In genomic region chr1:88698131-88698530, GRCm38 (mm10) we compare ENCODE assay signal across 11 mouse cellular contexts. TPM values are rescaled to one million over a fixed set of nuclear protein-coding genes. Genes with fewer than 3 reads are reported as not detected.
DNase-seq lines count a peak whose midpoint lies in the region; ATAC-seq and TF ChIP-seq lines count a peak whose summit lies in the region.
"Had no signal": no experiment of that assay in that cellular context is flagged by ENCODE, and none has a peak within 500 bp of the region (broad histone marks: within the 10 kb centered on the region; RNA-seq: fewer than 3 reads in every experiment).

No protein-coding gene starts in this region.

- H3K4me3 ChIP-seq in heart, embryonic 14.5 days (ENCODE audit: control insufficient read depth in 1 of 2, insufficient read depth in 1 of 2, low read depth in 1 of 2, low read length in 2 of 2): peak overlapping the region in 1 of 2 experiments; percentile 88; a peak in 1 of 4 replicates
- H3K4me3 ChIP-seq in spleen, adult 2 months (ENCODE audit: extremely low read depth, insufficient read depth, insufficient read length): peak overlapping the region; percentile 51; the same call in 1 of the 2 replicates
- H3K4me3 ChIP-seq in limb, embryonic 14.5 days (replicated peaks; ENCODE audit: low read length): no peak overlapping the region

- H3K4me1 ChIP-seq in heart, embryonic 14.5 days (ENCODE audit: control insufficient read depth in 2 of 2, insufficient read depth in 2 of 2, low read length in 2 of 2): peaks cover 7 to 16% of the 10 kb centered on the region in 2 experiments; a peak in 2 of 4 replicates
- no peaks in the 10 kb centered on the region; the same call in 1 of the 2 replicates for H3K4me1 ChIP-seq in spleen, adult 2 months (ENCODE audit: control insufficient read depth, insufficient read depth, insufficient read length)
- peaks cover 19% of the 10 kb centered on the region for H3K4me1 ChIP-seq in limb, embryonic 14.5 days (ENCODE audit: control insufficient read depth, insufficient read depth, low read length)

- TF ChIP-seq CTCF in spleen, adult 2 months (IDR thresholded peaks at IDR 0.05; ENCODE audit: extremely low read depth, insufficient read depth, insufficient read length, insufficient replicate concordance): no peak

- ATAC-seq in heart, embryonic 14.5 days (ENCODE audit: insufficient number of reproducible peaks, insufficient read depth, low FRiP score, low read depth): no peak
- no peak for ATAC-seq in limb, embryonic 14.5 days (ENCODE audit: low FRiP score, low read depth)
- ATAC-seq in megakaryocyte progenitor cell, adult 5-6 weeks (replicated peaks; ENCODE audit: poor library complexity): no peak
- no peak for ATAC-seq in megakaryocyte-erythroid progenitor cell, adult 5-6 weeks (replicated peaks; ENCODE audit: low FRiP score, low TSS enrichment, poor library complexity, severe bottlenecking)

- H3K27ac ChIP-seq in heart, embryonic 14.5 days (replicated peaks in 1 of 2; ENCODE audit: control insufficient read depth in 1 of 2, insufficient read depth in 1 of 2, low read depth in 2 of 2, low read length in 2 of 2): no peak overlapping the region
- H3K27ac ChIP-seq in spleen, adult 2 months (ENCODE audit: insufficient read depth, low read length): peak overlapping the region; percentile 52
- H3K27ac ChIP-seq in limb, embryonic 14.5 days (replicated peaks; ENCODE audit: low read depth, low read length): no peak overlapping the region

- no peaks in the 10 kb centered on the region for H3K27me3 ChIP-seq in heart, embryonic 14.5 days (ENCODE audit: control insufficient read depth, insufficient read depth, low read length)
- H3K27me3 ChIP-seq in spleen, adult 2 months (ENCODE audit: control insufficient read depth, insufficient read depth, low read length): no peaks in the 10 kb centered on the region
- no peaks in the 10 kb centered on the region for H3K27me3 ChIP-seq in limb, embryonic 14.5 days (ENCODE audit: control insufficient read depth, insufficient read depth, low read length)

- H3K9me3 ChIP-seq in heart, embryonic 14.5 days (ENCODE audit: control insufficient read depth, low read length): no peaks in the 10 kb centered on the region
- H3K9me3 ChIP-seq in limb, embryonic 14.5 days (ENCODE audit: control insufficient read depth, low read length): no peaks in the 10 kb centered on the region

- no peak overlapping the region for H3K9ac ChIP-seq in heart, embryonic 14.5 days (ENCODE audit: low read length)
- H3K9ac ChIP-seq in limb, embryonic 14.5 days (ENCODE audit: low read depth, low read length, severe bottlenecking): no peak overlapping the region

- H3K36me3 ChIP-seq in heart, embryonic 14.5 days (ENCODE audit: control insufficient read depth, insufficient read depth, low read length): peaks cover 9% of the 10 kb centered on the region; the same call in 1 of the 2 replicates
- no peaks in the 10 kb centered on the region for H3K36me3 ChIP-seq in spleen, adult 2 months (ENCODE audit: control insufficient read depth, insufficient read depth, low read length)
- H3K36me3 ChIP-seq in limb, embryonic 14.5 days (ENCODE audit: control insufficient read depth, insufficient read depth, low read length): no peaks in the 10 kb centered on the region

- TF ChIP-seq POLR2A in spleen, adult 2 months (IDR thresholded peaks at IDR 0.05; ENCODE audit: low read depth, low read length): no peak
- no peak for TF ChIP-seq POLR2A in limb, embryonic 14.5 days (IDR thresholded peaks at IDR 0.05; ENCODE audit: borderline replicate concordance, extremely low read depth, insufficient read depth, insufficient read length)

- H3K4me2 ChIP-seq in heart, embryonic 14.5 days (ENCODE audit: low read length): peak overlapping the region; percentile 93
- H3K4me2 ChIP-seq in limb, embryonic 14.5 days (replicated peaks; ENCODE audit: low read depth, low read length, severe bottlenecking): peak overlapping the region; percentile 87; the same call in 1 of the 2 replicates

- 96% methylated on average over 6 of the region's 6 CpGs for WGBS in heart, embryonic 14.5 days
- 66% methylated on average over 6 of the region's 6 CpGs for WGBS in spleen, adult 2 months
- 90% methylated on average over 6 of the region's 6 CpGs for WGBS in limb, embryonic 14.5 days

- no peak for DNase-seq in heart, adult 18-20 months
- DNase-seq in spleen, adult 2 months (ENCODE audit: low read depth in 1 of 2, low spot score in 2 of 2): no peak
- no peak for DNase-seq in spleen, postnatal 36 days (ENCODE audit: low spot score in 2 of 2)
- no peak for DNase-seq in limb, embryonic 14.5 days (ENCODE audit: low spot score)
- no peak for DNase-seq in thymus, postnatal 25 days
- DNase-seq: cerebellum, postnatal 10 days; lung, adult 18-20 months; right cerebral cortex, postnatal 14 days had no signal

RNA-seq across cellular contexts. Expression of gene Arl4c, which starts 3.9 kb away (rescaled TPM):
- polyA plus RNA-seq in heart, embryonic 14.5 days (2014; fragmentation: Nextera tagmentation; extraction: Ambion mirVana): 3.1 and 4.4 TPM in 2 replicates
- 1 to 10 TPM; 4.7 to 5.5 TPM for total RNA-seq in heart, adult 18-20 months (2021)
- polyA plus RNA-seq in spleen, adult 2 months (2012; rRNA removed): 31.0 and 46.1 TPM in 2 replicates
- polyA plus RNA-seq in limb, embryonic 14.5 days (2012; rRNA removed): 11.2 and 11.9 TPM in 2 replicates
- 5.5 and 6.4 TPM in 2 replicates for polyA plus RNA-seq in limb, embryonic 14.5 days (2014; fragmentation: Nextera tagmentation; extraction: Ambion mirVana)
- 3.3 and 5.5 TPM in 2 replicates for total RNA-seq in megakaryocyte progenitor cell, adult 5-6 weeks (2015)
- 4.5 and 5.0 TPM in 2 replicates for total RNA-seq in megakaryocyte progenitor cell, adult 5-6 weeks (2017)
- total RNA-seq in megakaryocyte-erythroid progenitor cell, adult 5-6 weeks (2014; fragmentation: Nextera tagmentation): 0.87 and 1.6 TPM in 2 replicates
- total RNA-seq in megakaryocyte-erythroid progenitor cell, adult 5-6 weeks (2017): 3.2 and 5.9 TPM in 2 replicates
